Mouse (Mus musculus) thymus, postnatal 36 days (tissue): ENCODE data around the gene Ttc38.

Experiments used
- DNase-seq, 2 experiments: peaks; one replicate each; pipeline ENCODE4 v3.0.0; 2022; ENCODE audit warnings: mixed read lengths in 2 of 2

The Ttc38 gene

GRCm38 (mm10) chr15:85831954-85832590, at the start of gene Ttc38:
Gene Ttc38, plus strand, starts transcription at chr15:85832306.
- peak; percentile 82 to 87 for DNase-seq

- DNase-seq: no peak
These were observed 49.0 kb upstream of the Ttc38 start for GRCm38 (mm10) chr15:85783146-85783545.

DNA sequence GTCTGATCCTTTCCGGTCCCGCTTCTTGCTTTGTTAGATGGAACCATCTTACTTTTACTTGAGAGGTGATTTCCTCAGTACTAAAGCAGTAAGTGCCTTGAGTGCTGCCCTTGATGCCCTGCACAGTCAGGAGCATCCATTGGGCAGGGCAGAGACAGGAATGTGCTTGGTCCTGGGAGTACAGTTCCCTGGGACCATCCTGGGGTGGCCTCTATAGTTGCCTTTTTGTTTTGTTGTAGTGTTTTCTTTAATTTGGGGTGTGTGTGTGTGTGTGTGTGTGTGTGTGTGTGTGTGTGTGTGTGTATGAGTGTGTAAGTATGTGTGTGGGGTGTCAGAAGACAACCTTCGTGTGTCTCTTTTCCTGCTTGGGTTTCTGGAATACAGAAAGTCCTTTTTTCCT, 47.8 kb upstream of the Ttc38 start:
- no peak for DNase-seq

DNA sequence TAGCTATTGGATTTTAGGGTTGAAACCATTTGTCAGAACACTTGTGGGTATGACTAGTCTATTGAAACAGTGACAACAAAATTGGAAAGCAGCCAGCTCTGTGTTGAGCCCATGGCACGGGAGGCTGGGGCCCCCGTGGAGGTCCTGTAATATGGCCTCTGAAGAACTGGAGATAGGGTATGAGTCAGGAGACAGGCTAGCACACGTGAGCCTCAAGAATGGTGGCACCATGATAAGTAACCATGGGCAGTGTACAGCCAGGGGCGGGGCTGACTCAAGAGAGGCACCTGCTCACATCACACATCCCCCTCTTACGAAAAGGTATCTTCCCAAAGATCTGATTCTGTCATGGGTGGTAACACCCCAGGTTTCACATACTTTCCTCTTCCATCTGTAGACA, 45.4 kb upstream of the Ttc38 start:
- no peak for DNase-seq

DNA sequence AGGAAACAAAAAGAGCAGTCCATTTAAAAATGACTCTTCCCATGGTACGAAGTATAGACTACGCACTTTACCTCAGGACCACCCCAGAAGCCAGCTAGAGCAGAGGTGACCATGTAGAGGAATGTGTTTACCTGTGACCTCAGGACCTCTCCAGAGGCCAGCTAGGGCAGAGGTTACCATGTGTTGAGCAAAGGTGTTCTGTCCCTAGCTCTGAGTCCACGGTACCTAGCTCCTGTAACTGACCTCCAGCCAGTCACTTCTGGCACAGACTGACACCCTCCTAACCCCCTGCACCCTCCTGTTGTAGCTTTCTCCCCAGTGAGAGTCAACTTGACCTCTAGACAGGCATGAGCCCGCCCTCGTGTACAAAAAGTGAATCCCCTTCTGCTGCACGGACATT, 44.6 kb upstream of the Ttc38 start:
- no peak for DNase-seq

- no peak for DNase-seq
These were observed 44.1 kb upstream of the Ttc38 start for GRCm38 (mm10) chr15:85788051-85788450.

GRCm38 (mm10) chr15:85788633-85789032, 43.5 kb upstream of the Ttc38 start:
- no peak for DNase-seq

- no peak for DNase-seq
These were observed 40.7 kb upstream of the Ttc38 start for GRCm38 (mm10) chr15:85791449-85791848.

DNA sequence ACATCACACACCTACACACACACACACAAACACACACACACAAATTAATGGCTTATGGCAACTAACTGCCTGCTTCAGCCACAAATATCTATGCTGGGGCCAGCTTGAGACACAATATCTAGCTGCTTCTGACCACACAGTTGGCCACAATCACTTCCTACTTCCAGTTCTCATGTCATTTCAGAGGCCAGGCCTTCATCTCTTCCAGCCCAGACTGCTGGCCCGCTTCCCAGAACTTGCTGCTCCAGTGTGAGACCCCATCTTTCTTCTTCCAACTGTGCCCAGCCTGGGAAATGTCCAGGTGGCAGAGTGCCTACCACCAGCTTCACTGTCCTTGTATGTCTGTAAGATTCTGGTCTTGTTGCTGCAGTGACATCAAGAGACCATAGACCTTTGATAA, 39.3 kb upstream of the Ttc38 start:
- no peak for DNase-seq

GRCm38 (mm10) chr15:85795516-85795915, 36.6 kb upstream of the Ttc38 start:
- no peak for DNase-seq

GRCm38 (mm10) chr15:85798676-85799075, 33.4 kb upstream of the Ttc38 start:
- no peak for DNase-seq

DNA sequence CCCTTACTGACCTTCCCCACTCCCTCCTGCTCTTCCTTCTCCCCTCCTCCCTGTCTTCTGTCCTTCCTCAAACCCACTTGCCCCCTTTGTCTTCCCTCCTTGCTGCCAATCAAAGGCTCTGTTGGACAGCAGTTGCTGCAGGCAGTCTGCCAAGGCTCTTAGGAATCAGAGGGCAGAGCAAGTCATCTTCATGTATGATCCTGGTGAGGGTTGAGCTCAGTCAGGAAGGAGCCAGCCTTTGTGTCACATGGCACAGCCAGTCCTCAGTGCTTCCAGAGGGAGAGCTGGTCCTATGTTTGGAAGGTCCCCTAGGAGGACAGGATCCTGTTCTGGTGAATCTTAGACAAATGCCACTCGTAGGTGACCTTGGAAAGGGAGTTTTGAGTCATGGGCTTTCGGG, 29.2 kb upstream of the Ttc38 start:
- no peak for DNase-seq

- DNase-seq: no peak
These were observed 25.2 kb upstream of the Ttc38 start for GRCm38 (mm10) chr15:85806886-85807285.

- DNase-seq: no peak
These were observed 24.7 kb upstream of the Ttc38 start for GRCm38 (mm10) chr15:85807404-85807803.

DNA sequence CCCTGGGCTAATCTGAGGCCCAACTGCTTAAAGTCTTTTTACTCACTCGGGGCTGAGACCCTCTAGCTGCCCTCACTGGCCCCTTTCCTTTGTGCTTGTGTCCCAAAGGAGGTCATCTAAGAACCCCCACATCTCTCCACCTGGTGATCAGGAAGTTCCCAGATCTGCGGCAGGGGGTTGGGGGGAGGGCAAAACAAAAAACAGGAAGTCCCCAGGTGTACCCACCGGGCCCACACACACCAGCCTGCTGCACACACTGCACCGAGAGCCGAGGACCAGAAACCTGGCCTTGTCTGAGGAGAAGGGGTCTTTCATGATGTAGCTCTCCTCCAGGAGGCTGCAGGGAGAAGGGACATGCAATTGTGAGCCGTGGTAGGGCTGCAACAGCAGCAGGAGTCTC, 24.1 kb upstream of the Ttc38 start:
- DNase-seq: peak; percentile 28 to 48

- DNase-seq: no peak
These were observed 23.7 kb upstream of the Ttc38 start for GRCm38 (mm10) chr15:85808434-85808833.

DNA sequence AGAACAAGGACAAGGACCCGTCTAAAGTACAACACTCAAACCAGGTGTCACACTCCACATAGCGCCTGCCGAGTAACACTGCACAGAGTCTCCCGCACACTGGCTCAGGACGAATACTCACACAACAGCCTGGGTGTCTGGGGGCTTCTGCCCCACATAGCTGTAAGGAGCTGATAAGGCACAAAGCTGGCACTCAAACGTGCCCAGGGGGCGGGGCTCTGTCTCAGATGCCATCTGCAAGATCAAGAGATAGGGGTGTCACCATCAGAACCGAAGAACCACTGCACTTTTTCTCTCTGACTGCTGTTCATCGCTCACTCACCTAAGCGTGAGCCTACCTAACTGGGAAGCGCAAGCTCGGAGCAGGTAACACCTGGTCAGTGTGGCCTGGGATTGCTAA, 23.0 kb upstream of the Ttc38 start:
- peak; percentile 61 to 82 for DNase-seq

- no peak for DNase-seq
These were observed 21.7 kb upstream of the Ttc38 start for GRCm38 (mm10) chr15:85810462-85810805.

DNA sequence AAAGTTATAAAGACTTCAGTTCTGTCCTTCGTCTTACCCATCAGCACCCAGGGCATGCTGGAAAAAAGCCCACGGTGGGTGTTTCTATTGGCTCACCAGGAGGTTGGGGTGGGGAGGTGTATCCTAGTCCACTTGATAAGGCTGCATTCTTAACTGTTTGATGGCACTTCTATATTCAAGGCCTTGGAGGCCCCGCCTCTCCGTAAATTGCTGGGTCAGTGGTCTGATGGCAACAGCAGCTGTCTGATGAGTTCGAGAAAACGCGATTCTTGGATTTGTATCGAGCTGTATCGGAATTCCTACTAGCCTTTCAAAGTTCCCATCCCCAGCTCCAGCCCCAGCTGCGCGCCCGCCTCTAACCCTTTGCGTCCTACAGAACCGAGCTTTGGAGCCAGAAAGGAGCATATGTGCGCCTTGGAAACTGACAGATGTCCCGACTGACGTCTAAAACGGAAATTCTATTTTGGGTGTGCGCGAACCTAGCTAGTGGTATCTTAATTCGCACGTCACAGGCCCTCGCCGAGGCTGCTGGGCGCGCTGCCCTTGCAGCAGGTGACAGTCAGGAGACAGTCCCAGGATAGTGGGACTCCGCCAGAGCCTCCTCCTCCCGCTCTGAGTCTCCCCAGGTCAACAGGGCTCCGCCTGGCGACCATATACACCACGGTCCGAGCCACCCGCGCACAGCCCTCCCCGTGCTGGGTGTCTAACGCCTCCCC, 21.1 kb upstream of the Ttc38 start:
- peak in 1 of 2 experiments; percentile 21 for DNase-seq

DNA sequence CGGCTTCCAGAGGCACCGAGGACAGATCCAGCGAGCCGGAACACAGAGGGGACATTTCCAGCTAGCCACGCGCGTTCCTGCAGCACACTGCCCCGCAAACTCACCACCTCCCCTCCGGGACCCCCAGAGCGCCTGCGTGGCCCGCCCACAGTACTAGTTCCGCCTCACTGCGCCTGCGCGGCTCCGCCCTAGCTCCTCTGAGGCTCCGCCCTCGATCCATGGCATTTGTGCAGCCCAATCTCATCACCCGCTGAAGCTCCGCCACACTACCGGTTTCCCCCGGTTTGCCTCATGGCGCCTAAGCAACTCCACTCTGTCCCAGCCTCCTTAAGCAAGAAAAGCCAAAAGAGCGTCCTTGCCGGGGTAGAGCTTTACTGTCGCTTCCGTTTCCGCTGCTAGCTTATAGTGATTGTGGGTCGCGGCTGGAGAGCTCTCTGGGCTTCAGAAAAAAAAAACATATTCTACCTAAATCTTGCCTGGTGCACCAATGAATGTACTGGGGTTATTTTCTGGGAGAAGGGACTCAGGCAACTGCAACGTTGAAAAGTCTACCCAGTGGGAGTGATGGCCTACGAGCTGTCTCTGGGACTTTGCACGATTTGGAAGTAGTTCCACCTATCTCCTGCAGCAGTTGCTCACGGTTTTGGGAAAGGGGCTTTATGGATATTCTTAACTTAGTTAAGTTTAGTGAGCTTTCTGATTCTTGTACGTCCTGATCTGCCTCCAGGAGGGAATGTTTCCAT, 20.4 kb upstream of the Ttc38 start, which contains the start of gene Cdpf1:
Gene Cdpf1, minus strand, starts transcription at position 163 of the 743 bp plus-strand sequence.
- peak; percentile 99 to 100 for DNase-seq

GRCm38 (mm10) chr15:85813428-85813827, 18.7 kb upstream of the Ttc38 start:
- DNase-seq: no peak

DNA sequence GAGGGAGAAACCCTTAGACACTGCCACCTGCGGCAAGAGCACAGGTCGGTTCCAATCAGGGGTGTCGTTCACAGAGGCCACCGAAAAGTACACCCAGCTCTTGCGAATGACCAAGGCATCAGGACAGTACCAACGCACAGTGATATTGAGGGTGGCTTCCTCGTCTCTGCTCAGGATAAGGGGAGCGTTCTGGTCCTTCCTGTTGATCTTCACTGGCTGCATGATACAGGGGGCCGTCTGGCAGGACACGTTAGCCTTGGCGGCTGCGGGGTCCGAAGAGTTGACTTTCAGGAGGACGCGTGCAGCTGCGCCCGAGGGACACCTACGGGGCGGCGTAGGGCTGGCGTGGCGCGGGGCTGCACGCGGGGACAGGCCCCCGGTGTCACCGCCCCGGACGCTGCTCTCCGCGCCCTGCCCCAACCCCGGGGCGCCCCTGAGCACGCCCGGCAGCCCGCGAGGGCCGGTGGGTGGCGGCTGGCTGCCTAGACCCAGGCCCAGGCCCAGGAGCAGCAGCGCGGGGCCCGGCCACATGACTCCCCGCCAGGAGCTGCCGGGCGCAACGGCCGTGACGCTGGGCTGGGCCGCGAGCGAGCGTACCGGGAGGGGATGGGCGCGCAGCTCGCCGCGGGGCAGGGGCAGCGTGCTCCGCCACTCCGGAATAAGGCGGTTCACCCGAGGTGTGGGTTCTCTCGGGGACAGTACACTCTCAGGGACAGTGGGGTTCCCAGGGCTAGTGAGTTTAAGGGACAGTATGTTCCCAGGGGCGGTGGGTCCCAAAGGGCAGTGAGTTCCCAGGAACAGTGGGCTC, 10.7 kb upstream of the Ttc38 start, which contains the start of gene Pkdrej:
Gene Pkdrej, minus strand, starts transcription at position 532 of the 808 bp plus-strand sequence.
- no peak for DNase-seq

DNA sequence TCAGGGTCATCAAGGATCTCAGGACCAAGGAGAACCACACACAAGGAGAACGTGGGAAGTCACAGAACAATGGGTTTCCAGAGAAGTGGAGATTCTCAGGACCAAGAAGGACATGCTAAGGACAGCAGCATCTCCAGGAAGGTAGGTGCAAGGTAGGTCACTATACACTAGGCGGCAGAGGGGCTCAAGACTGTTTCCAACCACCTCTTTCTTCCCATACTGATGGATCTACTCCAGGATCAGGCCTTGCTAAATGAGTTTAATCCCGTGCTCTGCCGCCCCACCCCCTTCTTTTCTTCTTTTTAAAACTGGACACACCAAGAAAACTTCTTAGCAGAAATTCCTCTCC, 10.1 kb upstream of the Ttc38 start:
- DNase-seq: no peak
